Mouse (Mus musculus): ENCODE measurements around the gene Usp34.

GRCm38 (mm10) chr11:23389649-23390048, 83.0 kb downstream of the Usp34 start:
- TF ChIP-seq CTCF (IDR thresholded peaks at IDR 0.05; ENCODE audit: extremely low read depth, insufficient read depth, insufficient read length, insufficient replicate concordance) (no peak), POLR2A (IDR thresholded peaks at IDR 0.05; ENCODE audit: low read depth, low read length) (no peak)
